In genomic region chr7:17017036-17017435, GRCm38 (mm10) we compare ENCODE assay signal across 9 mouse cellular contexts. TPM values are rescaled to one million over a fixed set of nuclear protein-coding genes. Genes with fewer than 3 reads are reported as not detected.
DNase-seq lines count a peak whose midpoint lies in the region; ATAC-seq and TF ChIP-seq lines count a peak whose summit lies in the region.
"Had no signal": no experiment of that assay in that cellular context is flagged by ENCODE, and none has a peak within 500 bp of the region (broad histone marks: within the 10 kb centered on the region; RNA-seq: fewer than 3 reads in every experiment).

No protein-coding gene starts in this region.

- peak overlapping the region; percentile 64 for H3K27ac ChIP-seq in forebrain, embryonic 16.5 days (ENCODE audit: low read length)
- peak overlapping the region; percentile 43; the same call in 1 of the 2 replicates for H3K27ac ChIP-seq in lung, embryonic 14.5 days (ENCODE audit: low read depth)
- peak overlapping the region; percentile 77; the same call in 1 of the 2 replicates for H3K27ac ChIP-seq in stomach, embryonic 14.5 days (ENCODE audit: low read length)

- no peaks in the 10 kb centered on the region for H3K27me3 ChIP-seq in forebrain, embryonic 16.5 days (replicated peaks; ENCODE audit: control insufficient read depth, insufficient read depth, low read length)
- H3K27me3 ChIP-seq in lung, embryonic 14.5 days (ENCODE audit: insufficient read depth, low read length) = no peaks in the 10 kb centered on the region
- H3K27me3 ChIP-seq in stomach, embryonic 14.5 days (ENCODE audit: control insufficient read depth, insufficient read depth, low read length) = no peaks in the 10 kb centered on the region

- peak; percentile 97 for DNase-seq in 3T3-L1 (ENCODE audit: low read depth, low spot score)
- DNase-seq in adrenal gland, adult 8-10 months = peak; percentile 91
- DNase-seq in heart, postnatal 14 days = peak; percentile 88 to 92
- peak; percentile 80 for DNase-seq in layer of hippocampus, adult 9-10 months (ENCODE audit: low spot score)
- DNase-seq in lung, embryonic 14.5 days = peak; percentile 66
- DNase-seq in T-cell, adult 2 months (ENCODE audit: low spot score) = no peak

- H3K4me1 ChIP-seq in forebrain, embryonic 16.5 days (replicated peaks; ENCODE audit: control insufficient read depth, insufficient read depth, low read length) = peaks cover 15% of the 10 kb centered on the region
- no peaks in the 10 kb centered on the region for H3K4me1 ChIP-seq in lung, embryonic 14.5 days (ENCODE audit: insufficient read depth)
- peaks cover 4% of the 10 kb centered on the region; the same call in 1 of the 2 replicates for H3K4me1 ChIP-seq in stomach, embryonic 14.5 days (ENCODE audit: control insufficient read depth, insufficient read depth, low read length)

- H3K36me3 ChIP-seq in forebrain, embryonic 16.5 days (ENCODE audit: control insufficient read depth, insufficient read depth) = peaks cover 27% of the 10 kb centered on the region
- peaks cover 96% of the 10 kb centered on the region for H3K36me3 ChIP-seq in lung, embryonic 14.5 days (ENCODE audit: insufficient read depth)
- peaks cover 58% of the 10 kb centered on the region for H3K36me3 ChIP-seq in stomach, embryonic 14.5 days (ENCODE audit: control insufficient read depth, insufficient read depth, low read length)

- intact Hi-C loops in heart, postnatal 14 days (cut with DNase I) = no loop called here

- 21% methylated on average over 1 of the region's 1 CpGs for WGBS in forebrain, embryonic 16.5 days
- 72% methylated on average over 1 of the region's 1 CpGs for WGBS in lung, embryonic 14.5 days
- 90% methylated on average over 1 of the region's 1 CpGs for WGBS in stomach, embryonic 14.5 days

- no peak overlapping the region for H3K9ac ChIP-seq in forebrain, embryonic 16.5 days (replicated peaks; ENCODE audit: low read depth, low read length)
- H3K9ac ChIP-seq in lung, embryonic 14.5 days = no peak overlapping the region
- no peak overlapping the region for H3K9ac ChIP-seq in stomach, embryonic 14.5 days (replicated peaks; ENCODE audit: low read depth, low read length)

- TF ChIP-seq CTCF in lung, embryonic 14.5 days (IDR thresholded peaks at IDR 0.05; ENCODE audit: low read depth) = no peak

- H3K4me2 ChIP-seq in forebrain, embryonic 16.5 days (ENCODE audit: low read length) = no peak overlapping the region
- H3K4me2 ChIP-seq in lung, embryonic 14.5 days = no peak overlapping the region
- H3K4me2 ChIP-seq in stomach, embryonic 14.5 days (replicated peaks; ENCODE audit: low read depth, low read length) = no peak overlapping the region

- H3K4me3 ChIP-seq in forebrain, embryonic 16.5 days (replicated peaks; ENCODE audit: low read length) = no peak overlapping the region
- no peak overlapping the region for H3K4me3 ChIP-seq in lung, embryonic 14.5 days (ENCODE audit: low read depth, low read length)
- no peak overlapping the region for H3K4me3 ChIP-seq in stomach, embryonic 14.5 days (ENCODE audit: low read depth, low read length)

- H3K9me3 ChIP-seq in forebrain, embryonic 16.5 days (ENCODE audit: control insufficient read depth, low read length) = no peaks in the 10 kb centered on the region
- no peaks in the 10 kb centered on the region for H3K9me3 ChIP-seq in lung, embryonic 14.5 days (ENCODE audit: low read depth, low read length)
- H3K9me3 ChIP-seq in stomach, embryonic 14.5 days (ENCODE audit: control insufficient read depth, low read depth, low read length) = no peaks in the 10 kb centered on the region

- peak; percentile 94 for ATAC-seq in forebrain, embryonic 16.5 days
- peak; percentile 78 for ATAC-seq in lung, embryonic 14.5 days (ENCODE audit: insufficient read depth)
- peak; percentile 92 for ATAC-seq in stomach, embryonic 14.5 days (ENCODE audit: insufficient number of reproducible peaks, insufficient read depth, low FRiP score, low read depth)

RNA-seq across cellular contexts. Expression of gene Ppp5c, which starts 10.7 kb away (rescaled TPM):
- 10 to 100 TPM; 74.7 to 96.9 (median 91.3) TPM for total RNA-seq in adrenal gland, adult 8-10 months (2022)
- polyA plus RNA-seq in forebrain, embryonic 16.5 days (2015; fragmentation: Nextera tagmentation; extraction: Ambion mirVana) = 115 and 121 TPM in 2 replicates
- total RNA-seq in heart, postnatal 14 days (2021) = 100 to 1,000 TPM; 101 to 108 TPM
- 103 and 117 TPM in 2 replicates for polyA plus RNA-seq in lung, embryonic 14.5 days (2014; fragmentation: Nextera tagmentation; extraction: Ambion mirVana)
- 93.6 and 94.4 TPM in 2 replicates for polyA plus RNA-seq in stomach, embryonic 14.5 days (2014; fragmentation: Nextera tagmentation; extraction: Ambion mirVana)

RNA-seq across cellular contexts. Expression of gene Ccdc8, which starts 24.5 kb away (rescaled TPM):
- 10 to 100 TPM; 22.0 to 47.8 (median 30.0) TPM for total RNA-seq in adrenal gland, adult 8-10 months (2022)
- 7.3 and 8.9 TPM in 2 replicates for polyA plus RNA-seq in forebrain, embryonic 16.5 days (2015; fragmentation: Nextera tagmentation; extraction: Ambion mirVana)
- total RNA-seq in heart, postnatal 14 days (2021) = 10 to 100 TPM in 1 of 2 experiments, 1 to 10 TPM in 1; 9.8 to 10.3 TPM
- polyA plus RNA-seq in lung, embryonic 14.5 days (2014; fragmentation: Nextera tagmentation; extraction: Ambion mirVana) = 27.3 and 29.2 TPM in 2 replicates
- 18.7 and 22.3 TPM in 2 replicates for polyA plus RNA-seq in stomach, embryonic 14.5 days (2014; fragmentation: Nextera tagmentation; extraction: Ambion mirVana)
- total RNA-seq: neutrophil, adult 5-6 weeks had no signal

RNA-seq across cellular contexts. Expression of gene Gm42372, which starts 34.1 kb away (rescaled TPM):
- 1 to 10 TPM; 2.3 to 3.1 (median 2.7) TPM for total RNA-seq in adrenal gland, adult 8-10 months (2022)
- polyA plus RNA-seq in forebrain, embryonic 16.5 days (2015; fragmentation: Nextera tagmentation; extraction: Ambion mirVana) = 3.7 and 4.1 TPM in 2 replicates
- total RNA-seq in heart, postnatal 14 days (2021) = under 1 TPM; 0.07 TPM
- 0.09 and 0.20 TPM in 2 replicates for polyA plus RNA-seq in lung, embryonic 14.5 days (2014; fragmentation: Nextera tagmentation; extraction: Ambion mirVana)
- polyA plus RNA-seq in stomach, embryonic 14.5 days (2014; fragmentation: Nextera tagmentation; extraction: Ambion mirVana) = 0.55 and 0.59 TPM in 2 replicates

RNA-seq across cellular contexts. Expression of gene Hif3a, which starts 45.2 kb away (rescaled TPM):
- total RNA-seq in adrenal gland, adult 8-10 months (2022) = 1 to 10 TPM; 2.1 to 5.4 (median 3.7) TPM
- polyA plus RNA-seq in forebrain, embryonic 16.5 days (2015; fragmentation: Nextera tagmentation; extraction: Ambion mirVana) = 4.4 TPM in 2 replicates
- 1 to 10 TPM; 4.9 to 5.4 TPM for total RNA-seq in heart, postnatal 14 days (2021)
- 33.1 and 38.0 TPM in 2 replicates for polyA plus RNA-seq in lung, embryonic 14.5 days (2014; fragmentation: Nextera tagmentation; extraction: Ambion mirVana)
- polyA plus RNA-seq in stomach, embryonic 14.5 days (2014; fragmentation: Nextera tagmentation; extraction: Ambion mirVana) = 46.0 and 51.7 TPM in 2 replicates
- total RNA-seq: neutrophil, adult 5-6 weeks had no signal

RNA-seq across cellular contexts. Expression of gene Psg16, which starts 56.8 kb away (rescaled TPM):
- under 1 TPM; 0.10 to 0.51 (median 0.43) TPM for total RNA-seq in adrenal gland, adult 8-10 months (2022)
- 2.2 and 3.4 TPM in 2 replicates for polyA plus RNA-seq in forebrain, embryonic 16.5 days (2015; fragmentation: Nextera tagmentation; extraction: Ambion mirVana)
- total RNA-seq in heart, postnatal 14 days (2021) = under 1 TPM; 0.05 TPM
- polyA plus RNA-seq in lung, embryonic 14.5 days (2014; fragmentation: Nextera tagmentation; extraction: Ambion mirVana) = 0.11 and 0.18 TPM in 2 replicates
- 0.10 and 0.24 TPM in 2 replicates for polyA plus RNA-seq in stomach, embryonic 14.5 days (2014; fragmentation: Nextera tagmentation; extraction: Ambion mirVana)
